Mouse (Mus musculus) adrenal gland, adult 18-20 months (tissue): ENCODE results near the gene Tmem88. TPM values are rescaled to one million over a fixed set of nuclear protein-coding genes. Genes with fewer than 3 reads are reported as not detected.

ENCODE experiments used
- DNase-seq, 2 experiments: peaks; one replicate each; pipeline ENCODE4 v3.0.0; 2021 to 2022; ENCODE audit warnings: low spot score in 2 of 2
- total RNA-seq, 2 experiments: library from RNA; stranded (reverse); gene quantifications; 1 replicate in 1 of 2; 2 replicates in 1 of 2; pipeline ENCODE4 v1.2.3; 2021

Tmem88 gene
- total RNA-seq, 2 experiments from 2014 or later, result 7.9 to 8.8 TPM

- DNase-seq, result peak; percentile 92 to 95
Observed at GRCm38 (mm10) chr11:69417449-69418384, 19.7 kb upstream of the Tmem88 start.

DNA sequence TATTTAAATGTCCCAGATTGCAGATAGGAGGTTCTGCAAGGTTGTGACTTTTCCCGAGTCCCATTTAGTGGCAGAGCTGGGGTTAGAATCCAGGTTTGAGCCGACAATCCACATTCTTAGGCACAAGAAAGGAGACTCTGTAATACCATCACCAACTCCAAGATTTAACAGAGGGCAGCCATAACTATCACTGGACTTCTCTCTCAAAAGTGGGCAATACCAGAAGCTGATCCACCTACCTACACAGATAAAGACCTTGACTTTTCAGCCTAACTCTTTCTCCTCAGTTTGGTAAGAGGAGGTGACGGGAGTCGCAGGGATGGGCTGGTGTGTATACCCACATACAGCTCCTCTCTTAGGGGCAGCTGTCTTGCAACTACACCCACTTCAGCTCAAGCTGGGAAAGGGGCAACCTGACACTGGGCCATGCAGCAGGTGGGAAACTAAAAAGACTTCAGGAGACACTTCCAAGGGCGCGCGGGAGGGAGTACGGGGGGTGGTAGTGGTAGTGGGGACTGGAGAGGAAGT, 19.0 kb upstream of the Tmem88 start:
- DNase-seq, result no peak

GRCm38 (mm10) chr11:69416509-69416908, 18.5 kb upstream of the Tmem88 start:
- DNase-seq, result no peak

DNA sequence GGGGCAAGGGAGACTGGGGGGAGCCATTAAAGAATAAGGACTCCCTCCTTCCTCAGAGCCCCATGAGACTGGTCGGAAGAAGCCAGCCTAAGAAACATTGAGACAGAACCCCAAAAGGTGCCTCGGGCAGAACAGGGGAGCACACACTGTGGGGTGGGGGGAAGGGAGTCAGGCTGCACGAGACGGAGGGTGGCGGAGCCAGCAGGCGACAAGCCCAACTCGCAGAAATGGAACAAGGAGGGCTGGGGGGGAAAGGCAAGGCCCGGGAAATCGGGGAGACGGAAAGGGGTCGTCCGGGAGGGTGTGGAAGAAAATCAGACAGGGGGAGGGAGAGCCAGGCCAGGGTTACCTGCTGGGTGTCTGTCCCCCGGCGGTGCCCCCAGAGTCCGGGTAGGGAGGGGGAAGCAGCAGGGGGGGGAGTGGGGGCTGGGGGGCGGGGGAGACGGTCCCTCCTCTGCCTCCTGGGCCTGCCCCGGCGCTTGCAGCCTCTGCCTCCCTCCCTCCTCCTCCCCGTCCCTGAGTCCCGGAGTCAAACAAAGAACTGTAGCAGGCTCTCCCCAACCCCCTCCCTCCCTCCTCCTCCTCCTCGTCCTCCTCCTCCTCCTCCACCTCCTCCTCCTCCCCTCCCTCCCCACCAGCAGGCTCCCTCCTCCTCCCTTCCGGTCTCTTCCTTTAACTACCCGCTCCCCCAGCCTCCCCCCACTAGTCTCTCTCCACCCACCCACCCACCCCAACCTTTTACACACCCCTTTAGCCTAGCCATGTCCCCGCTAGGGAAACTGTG, 17.8 kb upstream of the Tmem88 start:
- DNase-seq, result peak in 1 of 2 experiments; percentile 38

- DNase-seq, result peak in 1 of 2 experiments; percentile 37
Observed at GRCm38 (mm10) chr11:69415327-69415667, 17.3 kb upstream of the Tmem88 start.

GRCm38 (mm10) chr11:69414421-69415326, 16.6 kb upstream of the Tmem88 start:
- peak in 1 of 2 experiments; percentile 24 for DNase-seq

GRCm38 (mm10) chr11:69413221-69414181, 15.5 kb upstream of the Tmem88 start, which contains the start of gene Kdm6b:
Gene Kdm6b, minus strand, starts transcription at chr11:69413675.
- no peak for DNase-seq

GRCm38 (mm10) chr11:69412548-69412947, 14.5 kb upstream of the Tmem88 start:
- DNase-seq, result no peak

DNA sequence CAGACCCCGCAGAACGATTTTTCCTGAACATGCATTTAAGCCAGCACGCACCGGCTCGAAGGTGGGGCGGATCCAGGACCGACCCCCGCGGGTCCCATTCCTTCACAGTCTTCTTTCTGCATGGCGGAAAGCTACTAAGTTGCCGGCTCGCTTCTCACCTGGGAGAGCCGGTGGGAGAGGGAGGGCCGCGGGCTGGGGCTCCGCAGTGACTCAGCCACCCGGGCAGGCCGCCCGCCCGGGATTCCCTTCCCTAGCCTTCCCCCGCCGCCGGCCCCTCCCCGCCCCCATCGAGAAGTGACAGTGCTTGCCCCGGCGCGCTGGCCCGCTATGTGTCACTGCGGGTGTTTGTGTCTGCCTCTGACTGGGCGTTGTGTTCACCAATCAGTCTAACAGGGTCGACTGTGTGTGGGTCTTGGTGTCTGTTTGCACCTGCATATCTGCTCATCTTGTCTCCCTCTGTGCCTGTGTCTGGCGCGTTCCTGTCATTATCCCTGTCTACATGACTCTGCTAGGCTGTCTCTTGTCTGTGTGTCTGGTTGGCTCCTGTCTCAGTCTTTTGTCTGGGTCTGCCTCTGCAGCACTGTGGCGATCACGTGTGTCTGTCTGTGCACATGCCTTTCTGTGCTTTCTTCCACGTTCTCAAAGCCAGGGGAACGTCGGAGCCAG, 13.6 kb upstream of the Tmem88 start:
- peak; percentile 78 to 80 for DNase-seq

- peak; percentile 91 to 92 for DNase-seq
Observed at GRCm38 (mm10) chr11:69411073-69411535, 13.1 kb upstream of the Tmem88 start.

DNA sequence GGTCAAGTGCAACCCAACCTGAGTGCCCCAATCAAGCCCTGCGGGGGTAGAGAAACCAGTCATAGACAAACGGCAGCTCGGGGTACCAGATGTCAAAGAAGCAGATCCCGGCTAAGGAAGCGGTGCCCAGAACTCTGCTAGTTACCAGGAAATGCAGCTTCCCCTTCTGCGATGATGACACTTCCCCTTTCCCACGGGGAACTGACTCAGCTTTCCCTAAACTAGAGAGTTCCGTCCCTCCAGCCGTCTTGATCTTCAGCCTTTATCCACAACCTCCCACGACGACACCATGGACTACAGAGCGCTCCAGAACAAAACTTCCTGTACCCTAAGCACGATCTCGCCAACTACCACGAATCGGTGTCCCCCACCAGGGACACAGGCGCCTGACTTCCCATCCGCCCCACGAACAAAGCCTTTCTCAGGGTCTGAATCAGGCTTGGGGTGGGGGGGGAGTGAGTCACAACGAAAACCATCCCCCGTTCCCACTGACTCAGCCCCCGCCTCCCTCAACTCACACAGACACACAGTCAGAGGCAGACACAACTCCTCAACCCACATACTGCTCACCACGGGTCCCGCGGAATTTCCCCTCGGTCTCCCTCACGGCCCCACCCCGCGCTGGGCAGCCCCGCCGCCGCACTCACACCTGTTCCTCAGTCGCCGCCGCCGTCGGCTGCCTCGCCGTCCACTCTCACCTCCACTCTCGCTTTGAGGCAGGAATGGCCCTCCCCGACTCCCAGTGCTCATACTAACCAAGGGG, 12.5 kb upstream of the Tmem88 start:
- peak; percentile 66 to 68 for DNase-seq

DNA sequence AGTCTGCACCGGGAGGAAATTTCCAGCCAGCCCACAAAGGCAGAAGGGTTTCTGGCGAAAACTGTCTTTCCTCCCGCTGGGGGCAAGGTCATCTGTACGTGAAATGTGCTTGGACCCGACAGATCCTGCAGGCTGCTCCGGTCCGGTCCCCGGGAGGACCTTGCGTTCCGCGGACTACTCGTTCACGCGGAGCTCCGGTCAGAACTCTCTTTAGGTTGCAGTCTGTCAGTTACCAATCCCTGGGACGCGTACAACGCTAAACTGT, 11.9 kb upstream of the Tmem88 start:
- no peak for DNase-seq

- peak; percentile 79 to 81 for DNase-seq
Observed at GRCm38 (mm10) chr11:69409378-69410044, 11.5 kb upstream of the Tmem88 start.

DNA sequence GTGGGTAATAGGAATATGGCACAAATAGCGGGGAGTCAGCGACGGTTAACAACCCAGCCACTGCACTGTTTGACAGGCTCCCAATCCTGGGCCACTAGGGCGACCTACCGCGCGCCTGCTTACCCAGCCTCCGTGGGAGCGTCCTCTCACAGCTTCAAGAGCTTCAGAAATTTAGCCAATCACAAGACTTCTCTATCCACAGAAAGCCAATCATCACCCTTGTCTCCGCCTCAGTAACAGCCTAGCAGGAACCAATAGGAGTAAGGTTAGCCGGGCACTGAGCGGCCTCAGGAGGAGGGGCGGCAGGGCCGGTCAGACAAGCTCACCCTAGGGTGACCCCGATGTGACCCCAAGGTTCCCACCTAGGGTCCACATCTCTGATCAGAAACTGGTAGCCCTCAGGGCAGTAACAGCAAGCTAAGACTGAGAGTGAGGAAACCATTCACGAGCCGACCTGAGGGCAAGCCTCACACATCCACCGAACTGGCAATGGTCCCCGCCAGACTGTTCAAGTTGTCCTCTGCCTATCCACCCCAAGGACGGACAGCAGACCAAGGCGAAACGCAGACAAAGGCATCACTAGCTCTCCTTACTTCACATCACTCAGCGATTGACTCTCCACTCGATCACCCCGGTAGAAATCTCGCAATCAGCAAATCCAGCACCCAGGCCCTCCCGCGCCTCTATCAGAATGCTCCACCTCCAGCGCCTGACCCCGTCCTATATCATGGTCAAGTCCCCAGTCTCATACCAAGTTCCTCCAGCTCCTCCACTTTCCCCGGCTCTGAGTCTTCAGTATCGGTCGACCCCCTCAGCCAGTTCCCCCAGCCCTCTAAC, 10.7 kb upstream of the Tmem88 start:
- DNase-seq, result peak; percentile 67 to 77

DNA sequence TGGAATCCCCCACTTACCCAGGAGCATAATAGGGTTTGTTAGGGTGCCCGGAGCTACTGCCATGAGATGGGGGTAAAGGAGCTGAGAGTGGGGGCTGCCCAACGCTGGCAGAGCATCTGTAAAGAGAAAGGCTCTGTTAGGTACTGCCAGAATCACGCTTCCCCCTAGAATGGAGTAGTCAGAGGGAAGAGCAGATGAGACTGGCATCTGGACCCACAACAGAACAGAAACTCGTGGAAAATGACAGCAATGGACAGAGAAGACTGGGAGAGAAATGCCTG, 9.6 kb upstream of the Tmem88 start:
- DNase-seq, result no peak

GRCm38 (mm10) chr11:69406867-69407723, 9.1 kb upstream of the Tmem88 start:
- DNase-seq, result peak in 1 of 2 experiments; percentile 22
